Mouse (Mus musculus): ENCODE results near the gene Cideb.

DNA sequence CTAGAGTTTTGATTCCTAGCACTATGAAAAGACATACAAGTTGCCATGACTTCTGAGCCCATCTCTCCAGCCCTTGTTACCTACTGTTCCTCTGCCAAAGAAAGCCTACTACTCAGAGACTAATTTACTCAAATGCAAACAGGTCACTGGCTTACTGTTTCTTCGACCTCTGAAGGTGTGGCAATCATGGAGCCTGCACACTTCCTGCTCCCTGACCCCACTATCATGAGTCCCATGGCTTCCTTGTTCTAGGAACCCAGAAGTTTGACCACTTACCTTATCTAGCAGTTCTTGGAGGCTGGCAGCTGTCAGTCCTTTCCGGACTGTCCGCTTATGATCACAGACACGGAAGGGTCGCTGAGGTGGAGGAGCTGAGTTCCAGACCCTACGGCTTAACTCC is 692 bp downstream of the Cideb start:
- TF ChIP-seq MAX (IDR thresholded peaks at IDR 0.05; ENCODE audit: low read length) (no peak), USF1 (IDR thresholded peaks at IDR 0.05; ENCODE audit: low read depth, low read length) (no peak), SMC3 (IDR thresholded peaks at IDR 0.05; ENCODE audit: low read depth, low read length) (no peak), CTCF (IDR thresholded peaks at IDR 0.05 in 2 of 3, conservative IDR thresholded peaks at IDR 0.05 in 1 of 3; ENCODE audit: control insufficient read depth in 1 of 3, insufficient read depth in 1 of 3, low read depth in 2 of 3, low read length in 3 of 3, poor library complexity in 1 of 3, severe bottlenecking in 1 of 3) (no peak), EP300 (IDR thresholded peaks at IDR 0.05; ENCODE audit: low read depth in 1 of 2, low read length in 2 of 2) (no peak), POLR2A (IDR thresholded peaks at IDR 0.05; ENCODE audit: control insufficient read depth in 1 of 2, insufficient read depth in 1 of 2, low read depth in 1 of 2, low read length in 2 of 2, poor library complexity in 1 of 2) (peak in 1 of 2 experiments; percentile 42; a peak in 1 of 4 replicates), ZNF384 (IDR thresholded peaks at IDR 0.05; ENCODE audit: low read depth, low read length) (no peak), MAFK (IDR thresholded peaks at IDR 0.05; ENCODE audit: borderline replicate concordance, low read depth, low read length) (no peak), HCFC1 (IDR thresholded peaks at IDR 0.05; ENCODE audit: low read depth, low read length) (no peak), USF2 (IDR thresholded peaks at IDR 0.05; ENCODE audit: borderline replicate concordance in 1 of 2, insufficient read depth in 1 of 2, low read depth in 1 of 2, low read length in 2 of 2) (no peak), TBP (IDR thresholded peaks at IDR 0.05; ENCODE audit: low read depth, low read length) (no peak)
